Mouse (Mus musculus) adrenal gland (tissue): ENCODE measurements at regions not wholly inside any gene's neighbourhood (a gene's known extent, or its start where the extent isn't known, plus 50 kb on each side); places are given as distances from the start of the nearest gene placed in this dataset.
"Not testable (repeated sequence)": the region's sequence is repeated elsewhere in the genome, so short reads cannot be mapped to it uniquely, and the experiment has no call there.

ENCODE experiments used
- intact Hi-C: fragments of 180-260 bp; cut with DNase I; formaldehyde crosslinking; loops from one replicate; pipeline ENCODE4 v1.15.1; 2025

DNA sequence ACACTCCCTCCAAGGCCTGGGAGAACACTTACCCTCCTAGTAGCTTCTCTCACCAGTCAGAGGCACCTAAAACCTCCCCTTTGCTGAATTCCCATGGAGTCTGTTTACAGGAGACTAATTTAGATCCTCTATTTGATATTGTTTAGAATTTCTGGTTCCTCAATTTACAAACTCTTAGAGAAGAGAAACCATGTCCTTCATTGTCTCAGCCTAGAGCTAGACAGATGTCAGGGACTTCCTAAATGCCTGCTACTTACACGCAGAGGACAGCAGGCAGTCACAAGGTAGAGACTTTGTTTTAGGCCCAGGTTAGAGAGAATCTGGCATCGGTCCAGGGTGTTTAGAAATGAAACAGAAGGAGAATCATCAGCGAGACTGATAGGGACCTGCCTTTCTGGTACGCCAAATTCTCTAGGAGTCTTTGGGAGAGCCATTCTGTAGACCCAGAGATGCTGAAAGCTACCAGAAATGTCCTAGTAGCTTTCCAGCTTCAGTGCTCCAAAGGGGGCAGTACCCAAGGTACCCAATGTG, 238.3 kb upstream of the Jarid2 start:
- intact Hi-C loops: no loop called here

DNA sequence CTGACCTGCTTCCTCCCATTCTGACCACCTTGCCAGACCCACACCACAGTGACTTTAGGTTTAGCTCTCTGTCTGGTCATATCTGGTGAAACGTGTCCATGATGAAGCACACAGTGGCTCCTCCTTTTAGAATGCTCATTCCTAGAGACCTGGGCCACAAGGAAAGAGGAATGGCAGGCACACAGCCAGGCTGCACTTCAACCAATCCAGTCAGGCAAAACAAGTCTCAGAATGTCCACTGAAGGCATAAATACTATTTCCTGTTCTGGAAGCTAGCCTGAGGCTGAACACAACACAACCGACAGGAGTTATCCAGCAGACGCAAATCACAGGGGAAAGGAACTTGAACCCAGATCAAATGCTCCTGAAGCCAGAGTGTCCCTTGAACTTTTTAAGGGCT, 235.4 kb upstream of the Jarid2 start:
- intact Hi-C loops: no loop called here

DNA sequence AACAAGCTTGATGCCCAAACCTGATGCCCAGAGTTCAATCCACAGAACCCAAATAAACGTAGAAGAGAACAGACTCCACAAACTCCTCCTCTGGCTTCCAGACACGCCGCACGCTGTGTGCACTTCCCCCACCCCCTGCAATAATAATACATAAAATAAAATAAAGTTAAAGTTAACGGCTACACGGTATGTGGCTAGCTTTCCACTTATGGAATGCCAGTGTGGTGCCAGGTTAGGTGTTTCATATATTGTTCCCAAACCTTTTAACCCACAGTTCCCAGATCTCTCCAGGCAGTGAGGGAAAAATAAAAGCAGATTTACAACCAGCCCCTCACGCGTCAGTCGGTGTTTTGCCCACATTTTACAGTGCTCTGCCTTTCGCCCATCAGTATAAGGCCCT, 233.8 kb upstream of the Jarid2 start:
- intact Hi-C loops: no loop called here

DNA sequence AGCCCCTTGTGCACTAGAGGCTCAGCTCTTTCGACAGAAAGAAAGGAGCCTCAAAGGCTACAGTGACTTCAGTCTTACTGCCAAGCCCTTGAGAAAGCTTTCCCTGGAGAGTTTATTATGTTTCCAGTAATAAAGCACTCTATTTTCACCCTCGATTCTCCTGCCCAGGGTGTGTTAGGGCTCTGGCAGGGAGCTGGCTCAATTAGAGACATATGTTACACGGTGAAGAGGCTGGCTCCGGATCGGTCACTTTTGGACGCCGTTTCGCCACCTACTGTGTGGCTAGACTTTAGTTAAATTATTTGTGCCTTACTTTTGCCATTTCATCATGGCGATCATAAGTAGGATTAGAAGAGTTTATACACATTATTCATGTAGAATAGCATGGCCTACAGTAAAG, 232.7 kb upstream of the Jarid2 start:
- intact Hi-C loops: no loop called here

DNA sequence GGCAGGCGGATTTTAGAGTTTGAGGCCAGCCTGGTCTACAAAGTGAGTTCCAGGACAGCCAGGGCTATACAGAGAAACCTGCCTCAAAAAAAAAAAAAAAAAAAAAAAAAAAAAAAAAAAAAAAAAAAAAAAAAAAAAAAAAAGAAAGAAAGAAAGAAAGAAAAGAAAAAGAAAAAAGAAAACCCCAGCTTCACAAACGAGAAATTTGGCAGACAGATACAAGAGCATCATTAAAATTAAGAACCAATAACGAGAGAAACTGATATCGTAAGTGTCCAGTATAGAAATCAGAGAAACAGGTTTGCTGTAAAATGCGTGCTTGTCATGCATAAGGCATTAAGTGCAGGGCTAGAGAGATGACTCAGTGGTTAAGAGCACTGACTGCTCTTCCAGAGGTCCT, 228.4 kb upstream of the Jarid2 start:
- intact Hi-C loops: not testable (repeated sequence)

DNA sequence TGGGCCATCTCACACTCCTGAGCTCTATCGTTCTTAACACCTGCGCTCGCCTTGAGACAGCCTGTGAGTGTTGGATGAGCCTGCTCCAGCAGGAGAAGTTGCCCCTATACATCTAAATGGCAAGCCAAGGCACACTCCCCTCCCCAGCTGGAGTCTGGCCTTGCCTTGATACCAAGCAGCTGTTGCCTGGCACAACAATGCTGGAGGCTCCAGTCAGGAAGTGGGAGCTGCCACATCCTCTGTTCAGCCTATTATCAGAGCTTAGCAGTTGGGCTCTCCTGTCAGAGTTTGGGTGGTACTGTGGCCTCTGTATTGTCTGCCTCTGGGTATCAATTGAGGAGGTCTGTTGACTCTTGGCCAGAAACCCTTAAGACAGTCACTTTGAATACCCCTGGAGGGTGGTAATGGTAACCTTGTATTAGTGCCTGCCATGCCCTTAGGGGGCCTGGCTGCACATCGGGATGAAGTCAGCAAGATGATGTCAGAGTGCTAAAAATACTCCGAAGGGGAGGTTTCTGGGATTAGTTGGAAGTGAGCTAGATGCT, 227.4 kb upstream of the Jarid2 start:
- intact Hi-C loops: no loop called here

DNA sequence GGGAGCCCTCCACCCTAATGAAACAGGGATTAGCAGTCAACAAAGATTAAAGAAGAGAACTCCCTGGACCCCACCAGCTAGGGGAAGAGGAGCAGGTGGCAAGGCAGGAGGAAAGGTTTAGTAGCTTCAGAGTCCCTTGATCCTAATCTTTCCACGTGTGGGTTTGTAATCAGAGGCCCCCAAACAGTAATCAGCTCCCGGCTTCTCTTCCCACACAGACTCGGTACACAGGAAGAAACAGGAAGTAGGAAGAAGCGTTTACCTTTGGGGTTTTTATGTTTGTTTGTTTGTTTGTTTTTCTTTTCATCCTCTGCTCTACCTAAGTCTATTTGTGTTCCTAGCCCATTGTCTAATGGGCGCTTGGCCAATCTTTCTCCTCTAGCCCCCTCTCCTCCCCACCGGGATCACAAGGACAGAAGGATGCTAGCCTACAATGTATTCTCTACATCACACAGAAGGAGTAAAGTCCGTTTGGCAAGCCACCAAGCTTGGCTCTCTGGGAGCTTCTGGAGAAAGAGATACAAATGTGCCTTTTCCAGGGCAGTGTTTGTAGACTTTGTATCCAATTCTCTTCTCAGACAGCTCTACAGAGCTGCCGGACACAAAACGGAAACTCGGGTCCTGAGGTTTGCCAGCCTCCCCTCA, 226.5 kb upstream of the Jarid2 start:
- intact Hi-C loops: no loop called here

DNA sequence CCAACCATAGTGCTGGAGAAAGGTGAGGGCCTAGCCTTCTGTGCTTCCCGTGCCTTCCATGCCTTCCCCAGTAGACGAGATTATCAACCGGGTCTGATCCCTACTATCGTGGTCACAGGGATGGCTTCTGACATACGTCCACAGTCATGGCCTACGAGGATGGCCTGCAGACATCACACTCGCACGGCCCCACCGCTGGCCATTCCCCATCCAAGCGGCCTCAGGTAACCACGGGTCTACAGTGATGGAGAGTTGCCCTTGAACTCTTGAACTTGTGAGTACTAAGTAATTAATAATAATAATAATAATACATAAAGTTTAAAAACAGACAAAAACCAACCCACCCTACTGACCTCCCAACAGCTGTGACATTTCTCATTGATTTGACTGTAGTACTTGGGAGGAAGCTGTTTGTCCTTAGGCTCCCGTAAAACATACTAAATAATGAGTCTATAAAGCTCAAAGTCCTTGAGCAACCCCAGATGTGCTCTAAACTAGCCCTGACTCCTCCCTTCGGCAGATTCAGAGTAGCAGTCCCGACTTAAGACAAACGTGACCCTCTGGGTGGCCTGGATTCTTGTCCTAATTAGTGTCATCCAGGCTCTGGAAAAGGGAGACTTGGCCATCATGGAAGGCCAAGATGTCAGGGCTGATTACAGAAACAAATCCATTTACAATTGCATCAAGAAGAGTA, 225.9 kb upstream of the Jarid2 start:
- intact Hi-C loops: no loop called here

DNA sequence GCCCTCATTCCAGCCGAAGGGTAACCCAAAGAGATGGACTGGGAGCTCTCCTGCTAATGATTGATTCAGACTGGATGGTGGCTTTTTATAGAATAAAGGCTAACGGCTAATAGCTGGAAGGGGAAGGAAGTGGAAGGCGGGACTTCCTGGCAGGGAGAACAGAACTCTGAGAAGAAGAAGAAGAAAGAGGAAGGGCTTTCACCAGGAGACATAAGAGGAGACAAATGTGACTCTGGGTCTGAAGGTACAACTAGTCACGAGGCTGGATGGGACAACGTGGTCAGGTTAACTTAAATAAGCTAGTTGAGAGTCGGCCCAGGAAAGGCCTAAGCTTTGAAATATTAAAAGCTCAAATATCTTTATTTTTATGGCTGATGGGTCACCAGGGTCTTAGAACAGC, 224.8 kb upstream of the Jarid2 start:
- intact Hi-C loops: no loop called here

DNA sequence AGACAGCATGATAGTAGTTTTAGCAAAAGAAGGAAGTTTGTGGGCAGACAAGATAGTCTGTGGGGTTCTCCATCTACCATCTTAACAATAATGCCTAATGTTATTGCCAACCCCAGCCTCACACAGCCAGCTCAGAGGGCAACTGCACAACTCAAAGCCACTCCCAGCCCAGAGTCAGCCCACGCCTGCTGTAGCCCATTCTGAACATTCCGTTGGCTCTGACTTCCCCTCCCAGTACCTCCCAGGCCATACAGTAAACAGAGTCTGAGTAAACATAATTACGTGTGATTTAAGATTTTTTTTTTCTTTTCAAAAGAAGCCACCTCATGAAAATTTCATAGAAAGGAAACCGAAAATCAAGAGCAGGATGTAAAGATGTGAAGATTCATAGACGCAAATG, 222.3 kb upstream of the Jarid2 start:
- intact Hi-C loops: no loop called here

DNA sequence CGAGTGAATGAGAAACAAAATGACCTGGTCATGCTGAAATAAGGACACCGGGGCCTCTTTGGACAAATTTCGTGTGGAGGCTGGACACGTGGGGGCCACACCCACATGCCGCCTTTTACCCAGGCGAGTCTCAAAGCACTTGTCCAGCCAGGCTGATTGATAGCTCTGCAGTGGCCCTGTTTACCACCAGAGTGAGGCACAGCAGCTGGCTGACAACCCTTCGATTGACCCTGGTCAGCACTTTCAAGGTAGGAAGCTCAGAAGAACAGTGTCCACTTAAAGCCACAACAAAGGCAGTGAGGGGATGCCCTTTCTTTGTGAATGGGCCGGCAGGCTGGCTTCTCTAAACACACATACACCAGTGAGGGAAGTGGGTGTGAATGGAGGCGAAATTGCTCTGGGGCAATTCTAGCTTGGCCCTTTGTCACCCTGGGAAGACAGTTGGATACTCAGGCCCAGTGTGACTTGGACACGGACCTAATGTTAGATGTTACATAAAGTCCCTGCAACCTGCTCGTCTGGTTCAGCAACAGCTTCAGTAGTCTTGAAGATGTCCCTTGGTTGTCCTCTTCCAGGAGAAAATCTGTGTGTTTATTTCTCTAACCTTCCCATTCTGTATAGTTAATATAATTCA, 219.6 kb upstream of the Jarid2 start:
- intact Hi-C loops: loop anchor here (10.0 kb wide), 1 partner anchor 275 kb away; no protein-coding TSS in a partner anchor

DNA sequence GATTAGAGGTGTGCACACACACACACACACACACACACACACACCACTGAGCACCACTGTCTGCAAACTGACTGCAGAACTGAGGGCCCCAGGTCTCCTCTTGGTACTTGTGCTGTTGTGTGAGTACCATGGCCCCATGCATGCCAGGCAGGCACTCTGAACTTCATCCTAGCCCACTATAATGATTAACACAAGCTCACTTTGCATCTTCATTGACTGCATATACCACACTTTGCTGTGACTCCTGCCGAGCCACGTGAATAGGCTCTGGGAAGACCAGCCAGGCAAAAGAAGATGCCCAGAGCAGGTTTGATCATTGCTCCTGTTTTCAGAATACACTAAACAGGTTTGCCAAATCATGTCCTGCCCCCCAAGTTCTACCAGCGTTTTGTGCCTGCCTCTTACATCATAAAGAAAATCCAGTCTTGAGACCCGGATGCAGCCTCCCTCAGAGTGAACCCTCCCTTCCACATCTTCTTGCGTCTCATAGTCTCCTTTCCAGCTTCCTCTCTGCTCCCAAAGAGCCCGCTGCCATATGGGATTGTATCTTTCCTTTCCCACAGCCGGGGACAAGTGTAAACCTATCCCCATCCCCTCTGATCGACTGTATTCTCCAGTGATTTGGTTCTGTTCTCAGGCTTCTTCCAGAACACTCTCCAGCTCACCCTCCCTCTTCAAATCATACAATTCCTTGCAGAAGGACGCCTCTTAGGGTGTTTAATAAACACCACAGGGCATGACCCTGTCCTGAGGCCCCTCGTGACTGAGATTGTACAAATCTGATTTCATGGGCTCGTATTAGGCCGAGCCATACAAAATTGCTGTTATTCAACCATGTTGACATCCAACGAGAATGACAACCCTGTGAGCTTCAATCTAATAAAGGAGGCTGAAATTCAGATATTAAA, 215.6 kb upstream of the Jarid2 start:
- intact Hi-C loops: loop anchor here (10.0 kb wide), 1 partner anchor 271 kb away; no protein-coding TSS in a partner anchor

DNA sequence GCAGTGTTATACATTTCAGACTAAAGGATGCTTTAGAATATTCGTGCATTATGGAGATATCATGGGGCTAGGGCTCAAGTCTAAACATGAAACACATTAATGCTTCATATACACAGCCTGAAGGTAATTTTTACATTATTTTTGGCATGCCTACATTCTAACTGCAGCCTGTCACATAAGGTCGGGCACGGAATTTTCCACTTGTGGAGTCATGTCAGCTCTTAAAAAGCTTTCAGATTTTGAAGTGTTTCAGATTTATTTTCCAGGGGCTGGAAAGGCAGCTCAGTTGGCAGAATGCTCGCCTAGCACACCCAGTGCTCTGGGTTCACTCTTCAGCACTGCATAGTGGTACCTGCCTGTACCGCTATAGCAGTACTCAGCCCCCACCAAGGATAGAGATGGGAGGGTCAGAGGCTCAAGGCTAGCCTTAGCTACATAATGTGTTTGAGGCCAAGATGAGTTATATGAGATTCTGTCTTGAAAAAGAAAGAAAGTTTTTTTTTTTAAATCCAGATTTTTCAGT, 214.6 kb upstream of the Jarid2 start:
- intact Hi-C loops: loop anchor here (10.0 kb wide), 1 partner anchor 270 kb away; no protein-coding TSS in a partner anchor

DNA sequence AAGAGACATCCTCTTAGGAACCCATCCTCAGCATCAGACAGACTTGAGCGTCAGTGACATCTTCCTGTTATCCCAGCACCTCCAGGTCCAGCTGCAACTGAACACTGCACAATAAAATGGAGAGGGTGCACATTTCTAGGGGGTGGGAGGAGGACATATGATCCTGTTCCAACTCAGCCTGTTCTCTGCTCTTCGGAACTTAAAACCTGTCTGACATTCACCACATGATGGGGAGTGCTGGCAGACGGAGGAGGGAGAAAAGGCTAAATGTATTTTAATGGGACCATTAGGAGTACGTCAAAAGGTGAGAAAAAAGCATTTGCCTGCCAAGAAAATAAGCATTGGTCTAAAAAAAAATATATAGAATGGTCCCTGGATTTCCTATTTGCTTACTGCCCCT, 212.4 kb upstream of the Jarid2 start:
- intact Hi-C loops: loop anchor here (10.0 kb wide), 1 partner anchor 268 kb away; no protein-coding TSS in a partner anchor

DNA sequence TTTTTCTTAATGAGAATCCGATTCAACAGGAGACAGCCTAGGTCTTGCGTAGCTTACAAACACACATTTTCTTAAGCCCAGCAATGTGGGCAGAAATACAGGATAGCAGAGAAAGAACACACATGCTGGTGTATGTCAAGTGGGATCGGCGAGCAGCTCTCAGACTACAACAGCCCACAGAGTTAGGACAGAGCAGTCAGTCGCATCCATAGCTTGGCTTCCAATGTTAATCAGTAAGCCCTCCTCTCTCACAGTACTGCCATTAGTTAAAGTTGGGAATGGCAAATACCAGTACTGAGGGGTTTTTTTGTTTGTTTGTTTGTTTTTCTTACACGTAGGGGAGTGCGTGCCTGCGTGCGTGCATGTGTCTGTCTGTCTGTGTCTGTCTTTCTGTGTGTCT, 212.0 kb upstream of the Jarid2 start:
- intact Hi-C loops: loop anchor here (10.0 kb wide), 1 partner anchor 267 kb away; no protein-coding TSS in a partner anchor

DNA sequence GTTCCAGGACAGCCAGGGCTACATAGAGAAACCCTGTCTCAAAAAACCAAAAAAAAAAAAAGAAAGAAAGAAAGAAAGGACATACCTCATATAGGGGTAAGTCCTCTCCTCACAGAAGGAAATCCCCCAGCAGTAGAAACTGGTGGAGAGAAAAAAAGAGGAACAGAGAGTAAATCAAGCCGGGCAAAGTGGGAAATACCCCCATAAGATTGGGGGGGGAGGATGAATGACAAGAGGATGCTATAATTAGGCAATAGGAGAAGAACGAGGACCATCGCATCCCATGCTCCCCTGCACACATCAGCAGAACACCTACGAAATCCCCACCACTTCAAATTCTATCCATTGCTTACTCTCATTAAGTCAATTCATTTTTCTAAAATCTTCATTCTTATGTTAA, 211.1 kb upstream of the Jarid2 start:
- intact Hi-C loops: loop anchor here (10.0 kb wide), 1 partner anchor 267 kb away; no protein-coding TSS in a partner anchor

DNA sequence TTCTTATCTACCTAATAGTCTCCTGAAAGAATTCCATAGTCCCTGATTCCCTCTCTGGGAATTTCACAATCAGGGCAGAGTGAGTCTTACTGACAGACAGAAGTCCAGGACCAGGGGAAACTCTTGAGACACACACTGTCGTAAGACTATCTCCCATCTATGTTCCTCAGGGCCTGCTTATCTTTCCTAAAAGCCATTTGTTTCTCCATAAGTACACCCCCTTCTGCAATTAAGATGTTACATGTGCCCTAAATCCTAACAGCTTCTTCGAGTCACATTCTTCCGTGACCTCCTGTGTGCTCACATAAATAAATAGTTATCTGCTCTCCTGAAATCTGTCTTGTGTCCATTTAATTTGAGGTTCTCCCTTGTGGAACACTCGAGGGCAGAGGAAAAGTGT, 205.8 kb upstream of the Jarid2 start:
- intact Hi-C loops: no loop called here

DNA sequence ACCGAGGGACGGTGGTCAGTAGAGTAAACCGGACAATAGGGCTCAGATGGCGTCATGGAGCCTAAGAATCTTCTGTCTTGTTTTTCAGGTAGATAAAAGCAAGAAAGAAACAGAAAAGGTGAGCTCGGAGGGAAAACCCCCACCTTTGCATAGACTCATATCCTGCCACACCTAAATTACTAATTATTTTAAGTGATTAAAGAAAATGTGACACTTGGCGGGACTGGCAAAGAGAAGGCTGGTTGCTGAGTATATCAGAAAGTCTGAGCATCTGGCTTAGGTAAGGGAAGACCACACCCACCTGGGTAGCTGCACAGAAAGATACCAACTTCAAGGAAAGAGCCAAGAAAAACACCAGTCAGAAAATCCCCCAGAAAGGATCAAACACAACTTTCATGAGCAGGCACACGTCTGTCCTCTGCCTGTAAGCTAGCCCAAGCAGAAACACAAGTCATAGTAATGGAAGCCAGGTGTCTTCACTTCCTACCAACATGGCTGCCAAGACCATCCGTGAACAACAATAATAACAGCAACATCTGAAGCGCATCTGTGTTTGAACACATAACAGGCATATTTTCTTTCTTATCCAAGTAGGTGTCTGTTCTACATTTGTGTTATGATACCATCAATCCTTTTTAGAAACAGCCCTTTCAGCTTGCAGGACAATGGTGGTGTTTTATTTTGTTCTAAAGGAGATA, 198.3 kb upstream of the Jarid2 start:
- intact Hi-C loops: no loop called here

DNA sequence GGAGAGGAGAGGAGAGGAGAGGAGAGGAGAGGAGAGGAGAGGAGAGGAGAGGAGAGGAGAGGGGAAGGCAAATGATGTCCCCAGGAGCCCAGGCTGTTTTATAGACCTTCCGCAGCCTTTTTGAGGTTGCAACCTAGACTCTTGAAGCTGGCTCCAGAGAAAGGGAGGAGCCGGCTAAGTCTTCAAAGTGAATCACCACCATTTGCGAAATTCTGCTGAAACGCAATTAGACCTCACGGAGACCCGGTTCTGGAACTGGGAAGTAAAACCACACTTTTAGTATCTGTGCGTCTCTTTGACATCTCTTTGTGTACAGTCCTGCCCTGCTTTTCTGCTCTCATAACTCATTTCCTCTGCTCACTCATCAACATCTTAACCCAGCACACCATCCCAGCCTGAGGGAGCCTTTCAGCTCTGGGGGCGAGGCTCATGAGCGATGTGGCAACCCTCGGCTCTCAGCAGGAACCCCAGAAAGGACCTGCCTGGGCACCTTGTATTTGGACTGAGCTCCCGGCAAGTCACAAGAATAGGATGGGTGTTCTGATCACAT, 196.6 kb upstream of the Jarid2 start:
- intact Hi-C loops: no loop called here
